Mouse (Mus musculus) macrophage (primary cell): ENCODE data around the gene Nudcd2. TPM values are rescaled to one million over a fixed set of nuclear protein-coding genes. Genes with fewer than 3 reads are reported as not detected.
"Not testable (repeated sequence)": the region's sequence is repeated elsewhere in the genome, so short reads cannot be mapped to it uniquely, and the experiment has no call there.

ENCODE experiments used
- H3K27ac ChIP-seq: fragments of 350-480 bp; formaldehyde crosslinking; 2 replicates; pipeline ENCODE4 v1.9.0; 2021
- H3K36me3 ChIP-seq: fragments of 350-480 bp; formaldehyde crosslinking; 2 replicates; pipeline ENCODE4 v1.9.0; 2021; ENCODE audit errors: inconsistent target
- H3K4me3 ChIP-seq: fragments of 350-480 bp; formaldehyde crosslinking; 2 replicates; pipeline ENCODE4 v1.9.0; 2021; ENCODE audit errors: inconsistent target
- H3K79me2 ChIP-seq: fragments of 350-480 bp; formaldehyde crosslinking; 2 replicates; pipeline ENCODE4 v1.9.0; 2021; ENCODE audit errors: inconsistent target
- WGBS: methylation state at CpG from one replicate; pipeline ENCODE4 v1.1.7; 2026; ENCODE audit warnings: inconsistent platforms; ENCODE audit not compliant: missing documents; 5-methylcytosine and 5-hydroxymethylcytosine counted together
- polyA plus RNA-seq: library from polyadenylated mRNA; stranded (reverse); fragments of 250-400 nt; gene quantifications from 3 replicates; pipeline ENCODE4 v1.2.4, GENCODE M21; 2018; ENCODE audit warnings: inconsistent platforms
- total RNA-seq, 78 experiments: library from RNA; depleted of rRNA; stranded (reverse); fragments of 250-400 nt; gene quantifications; 1 replicate in 9 of 78; 2 replicates in 24 of 78; 3 replicates in 43 of 78; 4 replicates in 2 of 78; pipeline ENCODE4 v1.2.4; 2018; ENCODE audit warnings: inconsistent platforms in 56 of 78

Nudcd2 gene
- 10 to 100 TPM in 19 of 26 experiments, 1 to 10 TPM in 7; 3.3 to 55.8 (median 18.0) TPM for total RNA-seq (2018; cell fraction: chromatin; rRNA removed)
- 10 to 100 TPM; 19.9 to 45.8 (median 28.3) TPM for total RNA-seq (2018; cell fraction: cytosol; rRNA removed)
- total RNA-seq (2018; cell fraction: nucleus; rRNA removed), result 10 to 100 TPM in 22 of 26 experiments, 1 to 10 TPM in 4; 6.1 to 48.9 (median 15.6) TPM
- polyA plus RNA-seq, result 35.8 to 54.5 TPM (median 53.0 TPM) in 3 replicates

- H3K4me3 ChIP-seq, result peak within 1 kb of the TSS; percentile 90
- H3K36me3 ChIP-seq, result peaks cover 17% of the 10 kb centered on the region
- peaks cover 67% of the 10 kb centered on the region for H3K79me2 ChIP-seq
- WGBS, result under 1% methylated on average over 51 of the region's 52 CpGs
- peak within 1 kb of the TSS; percentile 74 for H3K27ac ChIP-seq
These were observed at the start of gene Nudcd2, which contains the start of gene Hmmr for GRCm38 (mm10) chr11:40733339-40734174. Nudcd2 (plus strand) TSS chr11:40733667. Hmmr (minus strand) TSS chr11:40733422.

- 77% methylated on average over 5 of the region's 5 CpGs for WGBS
- peaks cover 77% of the 10 kb centered on the region for H3K79me2 ChIP-seq
- H3K4me3 ChIP-seq, result no peak overlapping the region
- no peak overlapping the region for H3K27ac ChIP-seq
- H3K36me3 ChIP-seq, result peaks cover 18% of the 10 kb centered on the region; the same call in 1 of the 2 replicates
These were observed 42.9 kb upstream of the Nudcd2 start for GRCm38 (mm10) chr11:40690444-40691127.

GRCm38 (mm10) chr11:40692101-40692509 lies 41.4 kb upstream of the Nudcd2 start:
- peaks cover 3% of the 10 kb centered on the region; the same call in 1 of the 2 replicates for H3K36me3 ChIP-seq
- peaks cover 62% of the 10 kb centered on the region for H3K79me2 ChIP-seq
- H3K27ac ChIP-seq, result no peak overlapping the region
- peak overlapping the region; percentile 77 for H3K4me3 ChIP-seq
- 1% methylated on average over 23 of the region's 28 CpGs for WGBS

GRCm38 (mm10) chr11:40692511-40693365 lies 40.7 kb upstream of the Nudcd2 start:
- H3K4me3 ChIP-seq, result peak overlapping the region; percentile 77
- peaks cover 56% of the 10 kb centered on the region for H3K79me2 ChIP-seq
- no peaks in the 10 kb centered on the region for H3K36me3 ChIP-seq
- whole genome bisulfite sequencing, result under 1% methylated on average over 35 of the region's 36 CpGs
- peak overlapping the region; percentile 85 for H3K27ac ChIP-seq

DNA sequence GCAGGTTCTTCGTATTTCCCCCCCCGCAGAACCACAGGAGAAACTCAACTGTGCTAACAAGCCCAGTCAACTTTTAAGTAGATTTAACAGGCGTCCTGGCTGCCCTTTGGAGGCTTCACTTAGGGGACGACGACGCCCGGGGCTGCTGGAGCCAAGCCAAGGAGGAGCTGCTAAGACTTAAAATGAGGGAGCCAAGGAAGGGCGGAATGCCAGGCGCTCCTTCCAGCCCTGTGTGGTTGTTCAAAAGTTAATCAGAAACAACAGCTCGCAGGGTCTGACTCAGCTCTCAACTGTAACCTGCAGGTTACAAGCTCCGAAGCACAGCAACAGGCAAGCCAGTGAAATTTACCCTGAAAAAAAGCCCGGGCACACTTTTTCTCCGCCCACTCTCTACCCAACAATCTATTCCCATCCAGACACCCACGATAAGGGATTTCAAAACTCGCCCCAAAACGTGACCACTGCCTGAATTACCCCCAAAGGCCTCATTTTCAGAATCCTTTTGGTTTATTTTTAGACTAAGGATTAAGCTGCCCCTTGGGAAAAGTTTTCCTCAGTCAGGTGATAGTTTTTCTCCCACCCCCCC lies 40.0 kb upstream of the Nudcd2 start:
- H3K36me3 ChIP-seq, result no peaks in the 10 kb centered on the region
- H3K4me3 ChIP-seq, result peak overlapping the region; percentile 76
- WGBS, result 1% methylated on average over 16 of the region's 16 CpGs
- peaks cover 48% of the 10 kb centered on the region for H3K79me2 ChIP-seq
- H3K27ac ChIP-seq, result peak overlapping the region; percentile 85

GRCm38 (mm10) chr11:40694311-40695087 lies 39.0 kb upstream of the Nudcd2 start:
- WGBS, result under 1% methylated on average over 31 of the region's 31 CpGs
- peak overlapping the region; percentile 85 for H3K27ac ChIP-seq

DNA sequence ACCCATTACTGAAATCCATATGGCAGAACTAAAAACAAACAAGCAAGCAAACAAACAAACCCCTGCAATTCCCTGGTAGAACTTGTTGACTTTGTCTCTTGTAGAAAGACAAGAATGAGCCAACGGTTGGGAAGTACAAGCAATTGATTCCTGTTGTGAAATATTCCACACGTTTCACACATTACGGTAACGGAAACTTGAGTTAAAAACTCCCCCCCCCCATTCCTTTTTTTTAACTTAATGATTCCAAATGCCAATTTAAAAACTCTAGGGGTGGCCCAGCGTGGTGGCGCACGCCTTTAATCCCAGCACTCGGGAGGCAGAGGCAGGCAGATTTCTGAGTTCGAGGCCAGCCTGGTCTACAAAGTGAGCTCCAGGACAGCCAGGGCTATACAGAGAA lies 38.4 kb upstream of the Nudcd2 start, which contains the start of gene Mat2b:
Mat2b (minus strand) TSS at position 101 of the 400 bp plus-strand sequence.
- Histone ChIP-seq H3K79me2 (peaks cover 32% of the 10 kb centered on the region), H3K36me3 (no peaks in the 10 kb centered on the region), H3K27ac (peak within 1 kb of the TSS; percentile 85), H3K4me3 (peak within 1 kb of the TSS; percentile 76)
- 39% methylated on average over 6 of the region's 9 CpGs for WGBS

More at GRCm38 (mm10) chr11:40694311-40695087, 39.0 kb upstream of the Nudcd2 start:
- peak overlapping the region; percentile 76 for H3K4me3 ChIP-seq
- no peaks in the 10 kb centered on the region for H3K36me3 ChIP-seq
- peaks cover 38% of the 10 kb centered on the region for H3K79me2 ChIP-seq

GRCm38 (mm10) chr11:40709899-40710298 lies 23.6 kb upstream of the Nudcd2 start:
- not testable (repeated sequence) for H3K4me3 ChIP-seq, H3K27ac ChIP-seq, H3K36me3 ChIP-seq, H3K79me2 ChIP-seq
- WGBS, result 59% methylated on average over 6 of the region's 6 CpGs

DNA sequence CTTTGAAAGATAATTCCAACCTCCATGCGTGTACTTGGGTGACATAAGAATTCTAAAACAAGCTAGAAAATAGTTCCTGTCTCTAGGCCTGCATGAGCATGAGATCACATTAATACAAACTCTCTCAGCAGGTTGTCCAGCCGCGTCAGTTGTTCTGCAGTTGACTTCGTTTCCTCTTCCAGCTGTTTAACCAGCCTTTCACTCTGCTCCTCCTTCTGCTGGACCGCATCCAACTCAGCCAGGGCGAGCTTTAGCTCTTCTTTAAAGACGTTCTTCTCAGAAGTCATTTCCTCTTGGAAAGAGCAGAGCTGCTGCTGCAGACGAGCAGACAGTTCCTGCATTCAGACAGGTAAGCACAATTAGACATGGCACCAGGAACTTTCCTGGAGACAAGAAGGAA lies 19.6 kb upstream of the Nudcd2 start:
- H3K27ac ChIP-seq, result peak overlapping the region; percentile 36
- 38% methylated on average over 8 of the region's 8 CpGs for WGBS
- no peak overlapping the region for H3K4me3 ChIP-seq
- H3K79me2 ChIP-seq, result no peaks in the 10 kb centered on the region
- no peaks in the 10 kb centered on the region for H3K36me3 ChIP-seq

DNA sequence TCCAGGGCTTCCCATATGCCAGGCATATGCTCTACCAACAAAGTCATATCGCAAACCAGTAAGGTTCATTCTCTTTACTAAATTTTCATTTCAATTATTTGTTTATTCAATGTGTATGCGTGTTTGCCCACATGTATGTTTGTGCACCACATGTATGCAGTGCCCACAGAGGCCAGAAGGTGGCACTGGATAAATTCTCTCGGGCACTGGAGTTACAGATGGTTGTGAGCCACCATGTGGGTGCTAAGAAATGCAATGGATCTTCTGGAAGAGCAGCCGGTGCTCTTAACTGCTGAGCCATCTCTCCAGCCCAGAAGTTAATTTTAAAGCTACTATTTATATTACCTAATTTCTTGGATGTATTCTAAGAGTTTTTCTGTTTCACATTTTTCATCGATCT lies 17.9 kb upstream of the Nudcd2 start:
- H3K36me3 ChIP-seq, result no peaks in the 10 kb centered on the region
- WGBS, result 90% methylated on average over 5 of the region's 5 CpGs
- H3K27ac ChIP-seq, result no peak overlapping the region
- H3K4me3 ChIP-seq, result no peak overlapping the region
- no peaks in the 10 kb centered on the region for H3K79me2 ChIP-seq

GRCm38 (mm10) chr11:40718324-40718723 lies 15.1 kb upstream of the Nudcd2 start:
- Histone ChIP-seq H3K27ac (no peak overlapping the region), H3K36me3 (no peaks in the 10 kb centered on the region; the same call in 1 of the 2 replicates), H3K79me2 (no peaks in the 10 kb centered on the region), H3K4me3 (no peak overlapping the region)

- H3K27ac ChIP-seq, result peak overlapping the region; percentile 74
- H3K36me3 ChIP-seq, result peaks cover 16% of the 10 kb centered on the region
- 1% methylated on average over 14 of the region's 14 CpGs for WGBS
These were observed 499 bp upstream of the Nudcd2 start for GRCm38 (mm10) chr11:40732997-40733338.

DNA sequence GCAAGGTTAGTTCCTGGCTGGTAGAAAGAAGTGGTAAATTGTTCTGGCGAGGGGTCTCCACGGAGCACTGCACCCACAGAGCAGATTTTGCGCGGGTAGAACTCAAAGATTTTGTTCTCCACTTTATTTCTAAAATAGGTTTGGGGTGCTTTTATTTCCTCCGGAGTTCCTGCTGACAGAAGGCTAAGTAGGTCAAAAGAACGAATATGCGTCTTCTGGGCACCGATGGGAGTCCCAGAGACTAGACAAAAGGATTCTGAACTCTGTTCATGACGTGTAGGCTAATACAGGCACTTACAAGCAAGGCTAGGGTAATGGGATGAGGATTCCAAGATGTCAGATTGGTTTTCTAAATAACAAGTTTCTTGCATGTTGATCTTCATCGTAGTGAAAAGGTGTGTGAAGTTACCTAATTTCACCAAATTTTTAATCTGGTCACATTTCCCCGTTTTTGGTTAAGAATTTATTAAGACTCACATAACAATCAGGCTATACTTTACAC lies 835 bp downstream of the Nudcd2 start:
- Histone ChIP-seq H3K36me3 (peaks cover 25% of the 10 kb centered on the region), H3K27ac (peak overlapping the region; percentile 74), H3K4me3 (peak overlapping the region; percentile 90), H3K79me2 (peaks cover 60% of the 10 kb centered on the region)
- 6% methylated on average over 11 of the region's 11 CpGs for WGBS

More at GRCm38 (mm10) chr11:40732997-40733338, 499 bp upstream of the Nudcd2 start:
- Histone ChIP-seq H3K4me3 (peak overlapping the region; percentile 90), H3K79me2 (peaks cover 69% of the 10 kb centered on the region)
